Mouse (Mus musculus): ENCODE measurements around the gene Fut2.

- no peak for TF ChIP-seq CTCF (IDR thresholded peaks at IDR 0.05; ENCODE audit: insufficient read depth, low read depth, low read length)
- no peak for TF ChIP-seq POLR2A (IDR thresholded peaks at IDR 0.05; ENCODE audit: insufficient read depth, low read depth, low read length)
Measured at GRCm38 (mm10) chr7:45701607-45702006, 35.4 kb upstream of the Fut2 start.

All from olfactory bulb, adult 2 months (tissue).